Mouse (Mus musculus) heart, embryonic 11.5 days (tissue): ENCODE data around the gene Gm48551. TPM values are rescaled to one million over a fixed set of nuclear protein-coding genes. Genes with fewer than 3 reads are reported as not detected.
A peak's percentile ranks its signal among the peaks of the same experiment; 100 is the strongest.

Experiments
- ATAC-seq: fragments of 200-750 bp; cut with Nextera tagmentation; replicated peaks from 2 replicates; pipeline ENCODE4 v1.8.0; 2017; ENCODE audit warnings: moderate library complexity; ENCODE audit not compliant: insufficient number of reproducible peaks, low FRiP score, low TSS enrichment
- H3K27ac ChIP-seq: fragments of 300-500 bp; sonication (generic); 2 replicates; pipeline ENCODE4 v1.5.1; 2014; ENCODE audit warnings: mild to moderate bottlenecking, low read depth, low read length
- H3K27me3 ChIP-seq: fragments of 300-500 bp; sonication (generic); 2 replicates; pipeline ENCODE4 v1.6.1; 2014; ENCODE audit warnings: mild to moderate bottlenecking, low read length, mixed read lengths; ENCODE audit not compliant: control insufficient read depth, insufficient read depth
- H3K36me3 ChIP-seq: fragments of 300-500 bp; sonication (generic); 2 replicates; pipeline ENCODE4 v1.6.1; 2014; ENCODE audit warnings: mild to moderate bottlenecking, low read length, moderate library complexity, mixed read lengths; ENCODE audit not compliant: control insufficient read depth, insufficient read depth
- H3K4me1 ChIP-seq: fragments of 300-500 bp; sonication (generic); 2 replicates; pipeline ENCODE4 v1.6.1; 2014; ENCODE audit warnings: low read length; ENCODE audit not compliant: control insufficient read depth, insufficient read depth
- H3K4me2 ChIP-seq: fragments of 300-500 bp; sonication (generic); 2 replicates; pipeline ENCODE4 v1.6.1; 2014; ENCODE audit warnings: mild to moderate bottlenecking, moderate library complexity
- H3K4me3 ChIP-seq: fragments of 300-500 bp; sonication (generic); 2 replicates; pipeline ENCODE4 v1.5.1; 2014; ENCODE audit warnings: low read depth, low read length
- H3K9ac ChIP-seq: fragments of 300-500 bp; sonication (generic); 2 replicates; pipeline ENCODE4 v1.6.1; 2014; ENCODE audit warnings: mild to moderate bottlenecking, low read depth, low read length, moderate library complexity
- H3K9me3 ChIP-seq: fragments of 300-500 bp; sonication (generic); replicated peaks from 2 replicates; pipeline ENCODE4 v1.6.1; 2016; ENCODE audit warnings: low read length; ENCODE audit not compliant: control insufficient read depth
- WGBS: fragments of 180-500 bp; shearing (Covaris S2); extraction: QIAGEN DNeasy Blood & Tissue Kit; methylation state at CpG from one replicate; pipeline ENCODE4 v1.1.7; 2014; ENCODE audit not compliant: insufficient replicate concordance; 5-methylcytosine and 5-hydroxymethylcytosine counted together
- polyA plus RNA-seq: library from polyadenylated mRNA; unstranded; fragments of >200 nt; fragmentation: Nextera tagmentation; extraction: Ambion mirVana; gene quantifications from 2 replicates; pipeline ENCODE4 v1.2.1, GENCODE M21; 2014

Gm48551 gene
- 1.4 and 2.9 TPM in 2 replicates for polyA plus RNA-seq

- peaks cover 26% of the 10 kb centered on the region for H3K4me1 ChIP-seq
- peak within 1 kb of the TSS; percentile 72 for H3K4me2 ChIP-seq
- H3K9ac ChIP-seq: peak within 1 kb of the TSS; percentile 90
- H3K27me3 ChIP-seq: no peaks in the 10 kb centered on the region
- no peaks in the 10 kb centered on the region for H3K9me3 ChIP-seq
- peak within 1 kb of the TSS; percentile 86 for H3K27ac ChIP-seq
- 6% methylated on average over 52 of the region's 54 CpGs for WGBS
- peaks cover 23% of the 10 kb centered on the region for H3K36me3 ChIP-seq
- peak; percentile 90 for ATAC-seq
- peak within 1 kb of the TSS; percentile 97 for H3K4me3 ChIP-seq
Measured at GRCm38 (mm10) chr10:81383802-81384604, at the start of gene Gm48551, which contains the start of gene Dohh. TSS of gene Gm48551 (plus strand) at chr10:81384466. TSS of gene Dohh (plus strand) at chr10:81384428.

GRCm38 (mm10) chr10:81335393-81336340, 48.6 kb upstream of the Gm48551 start:
- H3K4me2 ChIP-seq: no peak overlapping the region
- H3K27me3 ChIP-seq: peaks cover 21% of the 10 kb centered on the region
- no peaks in the 10 kb centered on the region for H3K9me3 ChIP-seq
- H3K4me3 ChIP-seq: no peak overlapping the region
- 0 out of 2 replicates have a peak overlapping the region, but pooled peaks have one; percentile 22 for H3K27ac ChIP-seq
- H3K36me3 ChIP-seq: no peaks in the 10 kb centered on the region; the same call in 1 of the 2 replicates
- H3K4me1 ChIP-seq: peaks cover 23% of the 10 kb centered on the region
- ATAC-seq: no peak; the same call in 1 of the 2 replicates
- WGBS: 48% methylated on average over 19 of the region's 19 CpGs
- H3K9ac ChIP-seq: peak overlapping the region; percentile 39; the same call in 1 of the 2 replicates

- peaks cover 25% of the 10 kb centered on the region for H3K27me3 ChIP-seq
- H3K4me1 ChIP-seq: peaks cover 20% of the 10 kb centered on the region
- H3K9ac ChIP-seq: no peak overlapping the region
- no peak overlapping the region for H3K4me3 ChIP-seq
- H3K9me3 ChIP-seq: no peaks in the 10 kb centered on the region
- 95% methylated on average over 4 of the region's 4 CpGs for WGBS
- no peak for ATAC-seq
- H3K27ac ChIP-seq: no peak overlapping the region
- H3K4me2 ChIP-seq: no peak overlapping the region
- no peaks in the 10 kb centered on the region; the same call in 1 of the 2 replicates for H3K36me3 ChIP-seq
Measured at GRCm38 (mm10) chr10:81336558-81336957, 47.7 kb upstream of the Gm48551 start.

- no peak for ATAC-seq
- no peaks in the 10 kb centered on the region for H3K9me3 ChIP-seq
- no peak overlapping the region for H3K4me3 ChIP-seq
- 34% methylated on average over 17 of the region's 17 CpGs for WGBS
- no peak overlapping the region for H3K9ac ChIP-seq
- H3K27me3 ChIP-seq: peaks cover 50% of the 10 kb centered on the region
- H3K4me2 ChIP-seq: no peak overlapping the region
- H3K36me3 ChIP-seq: no peaks in the 10 kb centered on the region
- peaks cover 15% of the 10 kb centered on the region; the same call in 1 of the 2 replicates for H3K4me1 ChIP-seq
- no peak overlapping the region for H3K27ac ChIP-seq
Measured at GRCm38 (mm10) chr10:81340551-81341332, 43.5 kb upstream of the Gm48551 start.

GRCm38 (mm10) chr10:81341333-81341949, 42.8 kb upstream of the Gm48551 start:
- Histone ChIP-seq H3K4me3 (no peak overlapping the region), H3K36me3 (no peaks in the 10 kb centered on the region), H3K4me2 (no peak overlapping the region), H3K4me1 (peaks cover 13% of the 10 kb centered on the region; the same call in 1 of the 2 replicates), H3K9me3 (no peaks in the 10 kb centered on the region), H3K27ac (no peak overlapping the region), H3K9ac (no peak overlapping the region), H3K27me3 (peaks cover 50% of the 10 kb centered on the region)
- 32% methylated on average over 16 of the region's 16 CpGs for WGBS
- no peak for ATAC-seq

GRCm38 (mm10) chr10:81342686-81343505, 41.4 kb upstream of the Gm48551 start, which contains the start of gene Gipc3:
TSS of gene Gipc3 (minus strand) at chr10:81343266.
- no peaks in the 10 kb centered on the region for H3K9me3 ChIP-seq
- H3K27me3 ChIP-seq: peaks cover 44% of the 10 kb centered on the region
- 7% methylated on average over 47 of the region's 67 CpGs for WGBS
- peak within 1 kb of the TSS; percentile 75 for H3K9ac ChIP-seq
- peak within 1 kb of the TSS; percentile 51 for H3K4me3 ChIP-seq
- 0 out of 2 replicates have a peak, but pooled peaks cover 6% of the 10 kb centered on the region for H3K36me3 ChIP-seq
- H3K27ac ChIP-seq: no peak within 1 kb of the TSS
- no peak for ATAC-seq
- peaks cover 26% of the 10 kb centered on the region for H3K4me1 ChIP-seq
- peak within 1 kb of the TSS; percentile 86 for H3K4me2 ChIP-seq

GRCm38 (mm10) chr10:81344421-81345161, 39.7 kb upstream of the Gm48551 start:
- Histone ChIP-seq H3K36me3 (peaks cover 11% of the 10 kb centered on the region; the same call in 1 of the 2 replicates), H3K4me2 (no peak overlapping the region), H3K27ac (no peak overlapping the region), H3K27me3 (peaks cover 36% of the 10 kb centered on the region), H3K4me1 (peaks cover 34% of the 10 kb centered on the region), H3K9me3 (no peaks in the 10 kb centered on the region), H3K4me3 (no peak overlapping the region), H3K9ac (no peak overlapping the region)
- WGBS: 46% methylated on average over 8 of the region's 8 CpGs
- no peak for ATAC-seq
